Mouse (Mus musculus): ENCODE data around the gene Rgl1.
"Not testable (repeated sequence)": the region's sequence is repeated elsewhere in the genome, so short reads cannot be mapped to it uniquely, and the experiment has no call there.

Rgl1 gene

DNA sequence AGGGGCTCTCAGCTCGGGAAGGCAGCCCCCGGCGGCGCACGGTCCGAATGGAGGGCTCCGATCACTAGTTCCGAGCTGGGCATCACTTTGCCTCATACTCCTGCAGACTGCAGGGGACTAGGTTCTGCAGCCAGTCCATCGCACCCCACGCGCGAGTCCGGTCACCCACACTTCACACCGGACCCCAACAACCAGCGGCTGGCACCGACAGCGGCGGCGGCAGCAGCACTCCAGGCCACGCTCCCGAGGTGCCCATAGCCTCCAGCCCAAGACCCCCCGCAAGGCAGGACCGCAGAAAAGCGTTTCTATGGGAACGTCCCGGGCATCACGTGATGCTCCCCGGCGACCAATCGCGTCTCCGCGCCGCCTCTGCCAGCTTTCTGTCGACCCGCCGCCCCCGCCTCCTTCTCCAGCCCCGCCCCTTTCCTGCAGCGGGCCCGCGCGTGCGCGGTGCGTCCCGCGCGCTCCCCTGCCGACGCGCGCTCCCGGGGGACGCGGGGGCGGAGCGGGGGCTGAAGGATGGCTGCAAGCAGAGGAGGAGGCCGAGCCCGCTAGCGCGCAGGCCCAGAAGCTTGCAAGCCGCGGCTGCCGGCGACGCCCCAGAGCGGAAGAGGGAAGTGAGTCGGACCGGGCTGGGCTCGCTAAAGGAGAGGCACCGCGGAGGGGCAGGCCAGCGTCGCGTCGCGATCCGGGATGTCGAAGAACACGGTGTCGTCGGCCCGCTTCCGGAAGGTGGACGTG, at the start of gene Rgl1, which contains the start of gene Arpc5:
Gene Rgl1 (minus strand): TSS at position 320 of the 741 bp plus-strand sequence.
Gene Arpc5 (plus strand): TSS at position 511 of the 741 bp plus-strand sequence.
- peak; percentile 97 for DNase-seq

DNA sequence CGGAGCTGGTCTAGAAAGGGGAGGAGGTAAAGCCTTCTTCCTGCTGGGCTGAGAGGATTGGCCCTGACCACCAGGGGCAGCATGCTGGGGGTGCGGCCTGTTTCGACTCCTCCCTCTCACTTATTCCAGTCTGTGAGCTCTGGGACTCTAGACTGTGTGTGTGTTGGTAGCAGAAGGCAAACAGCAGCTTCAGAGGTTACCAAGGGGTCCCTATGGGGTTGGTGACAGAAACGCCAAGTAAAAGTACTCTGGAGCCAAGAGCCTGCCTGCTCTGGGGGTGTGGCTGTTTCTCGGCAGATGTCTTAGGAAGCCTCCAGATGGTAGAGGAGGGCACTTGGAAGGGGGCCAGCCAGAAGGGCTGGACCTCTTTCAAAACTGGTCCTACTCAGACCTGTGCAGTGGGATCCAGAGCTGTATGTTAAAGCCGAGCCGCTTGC, 49.1 kb upstream of the Rgl1 start:
- DNase-seq, result no peak

DNA sequence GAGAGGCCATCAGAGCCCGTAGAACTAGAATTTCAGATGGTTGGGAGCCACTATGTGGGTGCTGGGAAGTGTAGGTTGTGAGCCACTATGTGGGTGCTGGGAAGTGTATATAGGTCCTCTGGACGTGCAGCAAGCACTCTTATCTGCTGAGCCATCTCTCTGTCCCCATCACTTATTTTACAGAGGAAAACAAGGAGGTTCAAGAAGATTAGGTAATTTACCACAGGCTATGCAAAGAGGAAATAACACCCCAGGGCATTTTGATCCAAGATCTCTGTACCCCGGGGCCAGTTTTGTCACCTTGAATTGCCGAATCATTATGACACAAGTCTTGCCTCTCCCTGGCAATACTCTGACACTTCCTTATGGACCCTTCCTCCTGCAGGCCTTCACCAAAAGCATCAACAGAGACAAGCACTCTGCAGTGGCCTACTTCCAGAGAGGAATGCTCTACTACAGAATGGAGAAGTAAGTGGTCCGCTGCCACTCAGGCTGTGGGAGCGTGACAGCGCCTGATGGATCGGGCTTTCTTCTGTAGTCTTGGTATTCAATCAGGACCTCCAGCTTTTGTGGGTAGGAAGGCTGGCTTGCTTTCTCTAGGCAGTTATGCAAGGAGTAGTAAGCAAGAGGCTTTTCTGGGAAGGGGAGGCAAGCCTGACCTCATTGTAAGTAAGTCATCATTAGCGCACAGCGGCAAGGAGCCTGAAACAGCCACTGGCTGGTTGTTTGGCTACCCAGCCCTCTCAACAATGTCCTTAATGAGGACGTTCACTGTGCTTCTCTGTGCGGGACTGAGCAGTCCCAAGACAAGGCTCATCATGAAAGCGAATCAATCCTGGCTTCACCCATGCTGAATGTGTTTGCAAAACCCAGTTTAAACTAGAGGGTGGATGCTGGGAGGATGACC, 44.6 kb upstream of the Rgl1 start:
- no peak for DNase-seq

DNA sequence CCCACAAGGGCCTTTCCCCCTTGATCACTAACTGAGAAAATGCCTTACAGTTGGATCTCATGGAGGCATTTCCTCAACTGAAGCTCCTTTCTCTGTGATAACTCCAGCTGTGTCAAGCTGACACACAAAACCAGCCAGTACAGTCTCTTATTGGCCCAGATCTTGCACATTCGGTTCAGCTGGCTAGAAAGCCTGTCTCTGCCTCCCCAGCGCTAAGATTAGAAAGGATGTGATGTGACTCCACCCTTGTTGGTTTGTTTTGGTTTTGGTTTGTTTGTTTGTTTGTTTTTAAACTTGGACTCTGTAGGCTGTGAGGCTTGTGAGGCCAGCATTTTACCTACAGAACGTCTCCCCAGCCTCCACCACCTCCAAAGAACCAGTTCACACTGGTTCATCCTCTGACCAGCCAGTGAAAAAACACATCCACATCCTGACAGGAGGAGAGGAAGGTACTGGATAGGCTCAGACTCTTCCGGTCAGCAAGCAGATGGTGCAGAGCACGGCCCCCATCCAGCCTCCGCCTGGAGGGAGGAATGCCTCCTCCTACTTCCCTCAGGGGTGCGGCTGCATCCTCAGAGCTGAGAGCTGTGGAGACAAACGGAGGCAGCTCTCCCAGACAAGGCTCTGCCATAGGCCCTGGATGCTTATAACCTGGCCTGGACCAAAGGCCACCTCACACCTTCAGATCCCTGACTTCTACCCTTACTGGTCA, 43.5 kb upstream of the Rgl1 start:
- DNase-seq, result no peak

DNA sequence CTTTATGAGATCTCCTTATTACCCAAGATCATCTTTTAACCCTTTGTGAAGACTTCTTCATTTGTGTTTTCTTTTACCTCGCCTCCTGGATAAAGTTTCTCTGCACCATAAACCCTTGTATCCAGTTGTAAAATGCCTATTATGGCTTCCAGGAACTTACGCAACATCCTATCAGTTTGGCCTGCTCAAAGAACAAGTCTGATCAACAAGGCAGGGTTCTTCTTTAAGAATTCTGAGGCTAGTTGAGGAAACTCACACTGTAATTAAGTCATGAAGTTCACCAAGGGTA, 42.2 kb upstream of the Rgl1 start:
- no peak for DNase-seq

DNA sequence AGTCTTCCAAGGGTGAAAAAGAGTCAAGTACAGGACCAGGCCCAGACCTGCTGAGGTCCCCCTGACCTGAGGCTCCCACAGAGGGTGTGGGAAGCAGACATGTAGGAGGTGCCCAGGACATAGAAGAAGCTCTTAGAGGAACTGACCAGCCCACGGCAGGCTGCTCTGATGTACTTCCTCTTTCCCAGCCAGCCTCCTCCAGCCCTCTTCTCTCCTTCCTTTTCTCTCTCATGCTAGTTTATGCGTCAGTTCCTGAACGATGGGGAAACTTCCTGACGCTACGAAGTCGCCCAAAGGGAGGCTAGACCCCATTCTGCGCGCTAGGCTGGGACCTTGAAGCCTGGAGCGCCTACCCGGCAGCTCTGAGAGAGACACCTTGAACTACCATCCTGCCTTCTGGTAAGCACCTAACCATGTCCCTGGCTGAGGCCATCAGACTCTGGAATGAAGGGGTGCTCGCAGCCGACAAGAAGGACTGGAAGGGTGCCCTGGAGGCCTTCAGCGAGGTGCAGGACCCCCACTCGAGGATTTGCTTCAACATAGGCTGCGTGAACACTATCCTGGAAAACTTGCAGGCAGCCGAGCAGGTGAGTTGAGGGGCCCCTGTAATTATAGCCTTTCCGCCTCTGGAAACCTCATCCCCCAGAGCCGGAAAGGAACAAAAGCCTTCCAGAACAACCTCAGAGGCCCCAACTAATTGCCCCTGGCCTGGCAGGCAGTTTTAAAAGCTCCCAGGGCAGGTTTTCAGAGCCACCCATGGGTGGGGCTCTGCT, 41.7 kb upstream of the Rgl1 start:
- peak in 1 of 2 experiments; percentile 8 for DNase-seq

DNA sequence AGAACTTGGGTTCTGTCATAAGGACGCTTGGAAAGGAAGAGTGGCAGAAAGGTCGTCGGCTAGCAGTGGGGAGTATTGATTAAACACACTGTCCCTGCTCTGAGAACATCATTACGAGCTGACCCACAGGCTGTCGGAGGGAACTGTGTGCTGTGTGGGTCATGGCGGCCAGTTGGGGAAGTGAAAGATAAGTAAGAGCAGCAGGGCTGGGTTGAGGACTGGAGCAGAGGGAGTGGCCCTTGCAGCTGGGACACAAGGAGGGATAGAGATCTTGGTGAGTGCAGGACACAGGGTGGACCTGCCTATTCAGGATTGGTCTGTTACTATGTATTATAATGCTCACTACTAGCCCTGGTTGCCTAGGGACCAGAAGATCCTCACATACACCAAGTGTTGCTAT, 38.8 kb upstream of the Rgl1 start:
- no peak for DNase-seq

DNA sequence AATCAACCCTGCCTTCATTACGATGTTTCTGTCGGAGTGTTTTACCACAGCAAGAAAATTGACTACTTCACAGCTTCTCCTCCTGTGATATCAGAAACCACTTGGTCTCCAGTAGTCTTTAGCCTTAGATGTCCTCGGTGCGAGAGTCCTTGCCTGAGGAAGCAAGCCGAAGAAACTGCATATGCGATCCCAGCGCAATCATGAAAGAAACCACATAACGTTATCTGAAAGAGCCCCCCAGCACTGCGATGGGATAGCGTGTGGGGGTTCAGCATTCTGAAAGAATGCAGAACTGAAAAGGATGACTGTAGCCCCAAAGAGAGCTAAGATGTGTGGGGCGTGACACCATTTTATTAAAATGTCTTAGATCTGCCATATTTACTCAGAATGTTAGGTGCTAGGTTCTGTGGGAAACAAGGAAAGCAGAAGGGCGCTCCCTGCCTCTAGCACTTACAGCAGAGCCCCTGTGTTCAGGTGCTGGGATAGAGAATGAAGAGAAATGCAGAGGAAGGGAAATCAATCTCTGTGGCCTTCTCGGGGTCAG, 34.6 kb upstream of the Rgl1 start:
- no peak for DNase-seq

DNA sequence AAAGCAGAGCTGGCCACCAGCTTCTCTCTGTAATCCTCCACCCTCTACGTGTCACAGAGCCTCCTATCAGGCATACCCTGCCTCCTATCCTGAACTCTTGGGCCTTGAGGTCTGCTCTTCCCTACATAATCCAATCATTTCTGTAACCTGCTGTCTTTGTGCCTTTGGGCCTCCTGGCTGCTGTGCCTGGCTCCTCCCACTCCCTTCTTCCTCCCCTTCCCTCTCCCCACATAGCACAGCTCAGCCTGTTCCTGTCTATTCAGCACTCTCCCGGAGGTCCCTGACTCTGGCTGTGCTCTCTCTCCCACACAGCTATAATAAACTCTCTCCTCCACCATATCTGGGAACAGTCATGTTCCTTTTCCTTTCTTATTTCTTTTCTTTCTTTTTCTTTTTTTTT, 33.7 kb upstream of the Rgl1 start, which contains the start of gene Ncf2:
Gene Ncf2 (plus strand): TSS at position 298 of the 400 bp plus-strand sequence.
- DNase-seq, result no peak

DNA sequence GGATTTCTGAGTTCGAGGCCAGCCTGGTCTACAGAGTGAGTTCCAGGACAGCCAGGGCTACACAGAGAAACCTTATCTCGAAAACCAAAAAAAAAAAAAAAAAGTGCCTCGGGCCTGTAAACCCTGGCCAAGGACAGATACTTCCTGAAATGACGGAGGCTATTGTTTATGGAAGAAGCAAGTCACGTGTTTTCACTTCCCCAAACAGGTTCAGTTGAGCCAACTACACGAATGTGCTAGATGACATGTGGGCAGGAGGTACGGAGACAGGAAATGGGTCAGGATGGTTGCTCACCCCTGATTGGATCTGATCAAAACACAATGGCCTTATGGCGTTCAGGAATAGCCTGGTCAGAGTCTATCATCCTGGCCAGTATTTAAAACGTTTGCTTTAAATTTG, 32.0 kb upstream of the Rgl1 start:
- DNase-seq, result no peak

DNA sequence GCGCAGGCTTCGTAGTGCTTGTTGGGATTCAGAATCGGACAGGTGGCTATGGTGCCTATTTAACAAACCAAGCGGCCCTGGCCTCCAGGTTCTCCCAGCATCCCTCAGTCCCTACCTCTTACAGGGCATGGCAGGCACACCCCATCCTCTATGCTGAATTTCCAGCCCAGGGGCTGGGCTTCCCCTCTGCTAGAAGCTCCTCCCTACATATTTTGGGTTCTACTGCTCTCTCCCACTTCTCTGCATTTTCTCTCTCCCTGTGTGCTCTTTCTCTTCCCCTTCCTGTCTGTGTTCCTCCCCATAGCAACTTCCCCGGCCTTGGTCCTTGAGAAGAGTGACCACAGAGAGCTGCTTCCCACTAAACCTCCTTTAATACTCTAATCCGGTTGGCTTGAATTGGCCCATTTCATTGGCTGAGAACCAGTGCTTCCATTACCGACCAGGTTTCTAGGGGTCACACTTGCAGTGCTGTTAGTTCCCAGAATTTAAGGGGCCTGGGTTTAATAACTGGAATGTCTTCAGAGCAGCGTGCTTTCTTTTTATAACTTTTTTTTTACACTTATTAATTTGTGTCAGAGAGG, 30.6 kb upstream of the Rgl1 start:
- DNase-seq, result no peak

DNA sequence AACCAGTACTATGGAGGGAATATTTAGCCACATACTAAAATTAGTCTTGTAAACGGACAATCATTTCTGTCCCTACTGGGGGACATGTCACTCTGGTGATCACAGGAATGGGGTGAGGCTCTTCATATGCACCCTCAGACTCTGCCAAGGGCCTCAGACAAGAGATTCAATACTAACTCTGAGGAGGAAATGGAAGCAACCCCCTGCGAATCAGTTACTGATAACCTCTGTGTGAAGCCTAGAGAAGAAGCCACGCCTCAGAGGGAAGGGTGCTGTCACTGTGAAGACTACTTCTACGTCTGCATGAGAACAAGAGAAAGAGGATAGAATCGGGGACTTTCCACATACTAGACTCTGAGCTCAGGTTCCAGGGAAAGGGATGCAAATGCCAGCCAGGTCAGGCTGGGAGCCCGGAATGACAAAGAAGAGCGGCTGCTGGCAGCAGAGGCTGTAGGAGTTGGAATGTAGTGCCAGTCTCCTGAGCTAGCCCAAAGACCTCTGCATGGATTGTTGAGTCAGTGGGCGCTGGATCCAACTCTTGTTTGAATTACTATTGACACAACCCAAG, 29.6 kb upstream of the Rgl1 start:
- DNase-seq, result no peak

DNA sequence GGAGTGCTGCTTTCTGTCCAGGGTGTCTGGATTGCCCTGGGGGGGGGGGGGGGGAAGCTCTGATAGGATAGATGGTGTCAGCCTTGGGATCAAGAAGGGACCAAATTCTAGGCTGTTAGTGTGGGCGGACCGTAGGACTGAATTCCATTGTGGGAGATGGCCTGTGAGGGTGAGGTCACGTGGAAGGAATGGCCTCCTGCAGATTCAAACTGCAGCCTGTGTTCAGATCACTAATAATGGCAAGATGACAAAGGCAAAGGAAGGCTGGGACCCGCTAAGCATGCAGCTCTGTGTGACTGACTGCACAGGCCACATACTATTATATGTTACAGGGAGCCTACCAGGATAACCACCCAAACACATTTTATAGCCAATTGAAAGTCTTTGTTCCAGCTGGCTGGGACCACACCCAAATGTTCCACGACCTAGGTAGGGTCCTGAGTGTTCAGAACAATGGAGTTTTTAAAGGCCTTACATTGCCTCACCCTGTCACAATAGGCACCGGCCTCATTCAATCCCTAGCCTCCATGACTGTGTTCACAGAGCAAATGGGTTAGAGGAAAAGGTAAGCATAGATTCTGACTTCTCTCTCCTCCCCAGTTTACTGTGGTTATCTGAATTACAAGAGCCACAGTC, 27.5 kb upstream of the Rgl1 start:
- no peak for DNase-seq

DNA sequence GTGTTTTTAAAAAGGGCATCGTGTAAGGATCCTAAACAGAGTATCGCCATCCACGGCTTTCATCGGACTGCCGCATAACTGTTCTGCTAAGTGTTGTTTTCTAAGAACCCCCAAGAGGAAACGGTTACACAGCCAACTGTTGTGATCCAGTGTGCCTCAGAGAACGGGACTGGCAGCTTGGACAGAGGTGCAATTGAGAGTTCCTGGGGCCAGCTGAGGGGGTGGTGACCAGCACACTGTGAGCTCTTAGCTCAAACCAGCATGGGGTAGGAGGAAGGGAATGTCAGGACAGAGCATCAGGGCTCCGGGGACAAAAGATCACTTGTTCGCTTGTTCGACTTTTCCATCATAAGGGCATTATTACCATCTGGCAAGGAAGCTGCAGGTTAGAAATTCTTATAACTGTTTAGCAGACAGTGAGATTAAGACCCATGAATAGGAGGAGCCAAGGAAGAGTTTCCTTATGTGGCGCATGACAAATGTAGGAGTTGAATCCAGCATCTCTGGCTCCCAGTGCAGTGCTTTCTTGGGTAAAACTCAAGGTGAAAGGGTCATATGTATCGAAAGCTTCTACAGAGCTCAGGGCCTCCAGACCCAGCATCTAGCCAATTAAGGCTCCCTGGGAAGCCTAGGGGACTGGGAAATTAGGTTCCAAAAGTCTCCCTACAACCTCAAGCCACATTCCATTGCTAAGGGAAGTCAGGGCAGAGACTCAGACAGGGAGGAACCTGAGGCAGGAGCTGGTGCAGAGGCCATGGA, 26.8 kb upstream of the Rgl1 start:
- no peak for DNase-seq

DNA sequence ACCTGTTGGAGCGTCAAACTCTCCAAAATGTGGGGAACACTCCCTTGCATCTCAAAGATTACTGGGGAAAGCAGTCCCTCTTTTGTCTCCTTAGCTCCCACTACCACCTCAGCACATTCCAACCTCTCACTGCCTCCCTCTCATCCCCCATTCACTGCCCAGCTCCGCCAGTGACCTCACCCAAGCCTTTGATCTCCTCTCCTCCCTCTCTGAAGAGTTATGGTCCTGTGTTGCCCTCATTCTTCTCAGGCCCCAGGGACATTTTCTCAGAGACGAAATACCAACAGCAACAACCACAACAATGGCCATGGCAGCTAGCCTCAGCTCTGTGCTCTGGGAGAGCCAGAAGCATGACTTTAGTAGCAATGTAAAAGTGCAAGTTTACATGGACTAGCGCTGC, 25.1 kb upstream of the Rgl1 start:
- no peak for DNase-seq

DNA sequence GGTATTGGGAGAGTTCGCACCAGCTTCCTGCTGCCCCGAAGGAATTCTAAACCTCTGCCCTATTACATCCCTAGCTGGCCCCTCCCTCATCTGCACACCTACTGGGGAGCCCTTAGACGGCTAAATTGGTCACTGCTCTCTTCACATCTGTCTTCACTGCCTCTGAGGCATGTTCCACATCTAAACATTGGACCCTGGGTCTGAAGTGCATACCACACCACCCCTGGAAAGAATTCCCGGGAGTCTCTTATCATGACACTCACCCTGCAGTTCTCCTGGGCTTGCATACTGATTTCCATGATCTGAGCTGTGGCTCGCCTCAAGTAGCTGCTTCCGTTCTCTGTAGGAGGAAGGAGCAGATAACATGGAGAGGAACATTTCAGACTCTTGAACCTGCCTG, 24.7 kb upstream of the Rgl1 start:
- no peak for DNase-seq

DNA sequence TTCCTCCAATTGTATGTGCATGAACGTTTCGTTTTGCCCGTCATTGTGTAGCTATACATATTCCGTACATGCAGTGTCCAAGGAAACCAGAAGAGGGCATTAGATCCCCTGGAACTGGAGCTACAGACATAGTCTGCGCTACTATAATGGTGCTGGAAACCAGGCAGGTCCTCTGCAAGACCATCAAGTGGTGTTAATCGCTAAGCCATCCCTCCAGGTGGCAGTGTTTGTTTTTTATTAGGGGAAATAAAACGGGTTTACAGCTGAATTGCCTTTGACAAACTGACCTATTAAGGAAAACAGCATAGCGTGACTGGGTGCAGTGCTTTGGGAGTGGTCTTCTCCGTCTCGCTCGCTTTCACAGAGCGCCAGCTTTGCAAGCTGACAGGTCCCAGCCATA, 24.1 kb upstream of the Rgl1 start:
- DNase-seq, result no peak

DNA sequence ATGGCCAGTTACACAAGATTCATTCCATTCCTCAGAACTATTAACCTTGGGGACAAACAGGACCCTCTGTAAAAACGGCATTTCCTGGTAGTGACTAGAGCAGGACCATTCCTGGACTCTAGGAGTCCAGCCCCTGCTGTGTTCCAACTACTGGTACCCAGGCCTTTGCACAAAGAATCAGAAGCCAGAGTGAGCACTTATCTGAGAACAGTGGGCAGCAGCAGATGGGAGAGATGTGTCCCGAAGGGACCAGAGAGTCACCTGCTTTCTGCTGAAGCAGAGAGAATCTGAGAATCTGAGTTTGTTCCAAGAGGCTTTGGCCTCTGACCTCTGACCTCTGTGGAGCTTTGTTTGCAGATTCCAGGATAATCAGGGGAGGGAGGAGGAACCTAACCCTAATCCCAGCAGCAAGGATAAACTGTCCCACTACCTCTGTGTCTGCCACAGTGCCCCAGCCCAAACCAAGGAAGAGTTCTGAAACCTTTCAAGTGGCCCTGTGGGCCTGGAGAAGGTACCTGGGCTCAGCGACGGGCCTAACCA, 22.0 kb upstream of the Rgl1 start:
- DNase-seq, result no peak

DNA sequence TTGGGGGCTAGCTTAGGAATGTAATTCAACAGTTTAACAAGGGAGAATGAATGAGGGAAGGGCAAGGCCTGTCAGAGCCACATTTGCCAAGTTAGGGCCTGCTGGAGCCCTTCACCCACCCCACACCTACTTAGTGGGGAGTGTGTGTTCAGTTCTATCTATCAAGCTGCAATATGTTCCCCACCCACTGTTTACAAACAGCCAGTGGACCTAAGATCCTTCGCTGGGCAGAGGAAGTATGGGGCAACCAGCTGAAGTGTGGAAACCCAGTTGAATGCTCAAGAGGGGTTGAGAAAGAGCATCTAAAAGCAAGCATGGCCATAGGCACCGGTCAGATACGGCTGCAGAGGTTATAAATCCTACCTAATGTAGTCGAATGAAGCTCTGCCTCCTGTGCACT, 20.8 kb upstream of the Rgl1 start:
- DNase-seq, result no peak

DNA sequence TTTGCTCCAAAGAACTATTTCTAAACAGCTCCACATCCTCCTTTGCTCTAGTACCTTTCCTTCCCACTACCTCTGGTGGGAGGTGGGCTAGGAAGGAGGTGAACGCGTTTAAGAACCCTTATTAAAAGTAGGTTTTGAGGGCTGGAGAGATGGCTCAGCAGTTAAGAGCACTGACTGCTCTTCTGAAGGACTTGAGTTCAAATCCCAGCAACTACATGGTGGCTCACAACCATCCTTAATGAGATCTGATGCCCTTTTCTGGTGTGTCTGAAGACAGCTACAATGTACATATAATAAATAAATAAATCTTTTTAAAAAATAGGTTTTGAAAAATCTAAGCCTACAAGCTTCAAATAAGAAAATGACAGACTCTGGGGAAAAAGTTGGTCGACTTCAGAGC, 19.3 kb upstream of the Rgl1 start:
- DNase-seq, result not testable (repeated sequence)

Data from thymus, adult 18-20 months (tissue).